Mouse (Mus musculus) liver, embryonic 12.5 days (tissue): ENCODE measurements at regions not wholly inside any gene's neighbourhood (a gene's known extent, or its start where the extent isn't known, plus 50 kb on each side); places are given as distances from the start of the nearest gene placed in this dataset.

Experiments used
- ATAC-seq: fragments of 200-750 bp; cut with Nextera tagmentation; 2 replicates; pipeline ENCODE4 v1.8.0; 2017; ENCODE audit warnings: moderate number of reproducible peaks, mild to moderate bottlenecking, moderate library complexity
- H3K27ac ChIP-seq: fragments of 300-500 bp; sonication (generic); 2 replicates; pipeline ENCODE4 v1.5.1; 2016; ENCODE audit warnings: mild to moderate bottlenecking
- H3K27me3 ChIP-seq: fragments of 300-500 bp; sonication (generic); replicated peaks from 2 replicates; pipeline ENCODE4 v1.6.1; 2016; ENCODE audit warnings: mild to moderate bottlenecking, moderate library complexity
- H3K36me3 ChIP-seq: fragments of 300-500 bp; sonication (generic); 2 replicates; pipeline ENCODE4 v1.6.1; 2016; ENCODE audit warnings: mild to moderate bottlenecking, moderate library complexity
- H3K4me1 ChIP-seq: fragments of 300-500 bp; sonication (generic); 2 replicates; pipeline ENCODE4 v1.6.1; 2016
- H3K4me2 ChIP-seq: fragments of 300-500 bp; sonication (generic); 2 replicates; pipeline ENCODE4 v1.6.1; 2016; ENCODE audit warnings: mild to moderate bottlenecking, moderate library complexity
- H3K4me3 ChIP-seq: fragments of 300-500 bp; sonication (generic); 2 replicates; pipeline ENCODE4 v1.5.1; 2016; ENCODE audit warnings: mild to moderate bottlenecking, moderate library complexity
- H3K9ac ChIP-seq: fragments of 300-500 bp; sonication (generic); 2 replicates; pipeline ENCODE4 v1.6.1; 2016; ENCODE audit warnings: mild to moderate bottlenecking, moderate library complexity
- H3K9me3 ChIP-seq: fragments of 300-500 bp; sonication (generic); replicated peaks from 2 replicates; pipeline ENCODE4 v1.6.1; 2016; ENCODE audit warnings: mild to moderate bottlenecking, moderate library complexity
- WGBS: fragments of 180-500 bp; shearing (Covaris S2); methylation state at CpG from one replicate; pipeline ENCODE4 v1.1.7; 2016; ENCODE audit not compliant: insufficient replicate concordance; 5-methylcytosine and 5-hydroxymethylcytosine counted together

DNA sequence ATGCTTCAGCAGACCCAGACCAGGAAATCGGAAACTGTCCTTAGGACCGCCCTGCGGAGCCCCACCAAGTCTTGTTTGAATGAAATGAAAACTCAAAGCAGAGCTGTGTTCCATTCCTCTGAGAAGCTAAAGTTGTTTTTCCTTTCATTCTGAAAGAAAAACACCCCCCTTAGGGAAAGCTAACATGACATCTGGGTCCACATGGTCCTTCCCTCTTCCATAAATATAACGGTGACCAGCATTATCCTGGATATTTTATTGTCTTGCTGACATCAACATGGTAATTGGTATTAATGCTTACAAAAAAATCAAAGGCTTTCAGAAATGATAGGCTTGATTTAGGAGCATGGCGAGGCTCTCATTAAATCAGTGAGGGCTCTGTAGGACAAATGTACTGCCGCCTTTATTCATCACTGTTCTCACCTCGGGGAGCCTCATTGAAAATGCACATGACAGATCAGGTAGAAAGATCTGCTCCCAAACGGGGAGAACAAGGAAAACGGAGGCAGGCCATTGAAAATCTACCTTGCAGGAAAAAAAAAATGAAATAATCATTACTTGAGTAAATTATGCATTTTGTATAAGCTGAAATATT lies 381.0 kb upstream of the Klf12 start:
- 54% methylated on average over 9 of the region's 9 CpGs for WGBS

DNA sequence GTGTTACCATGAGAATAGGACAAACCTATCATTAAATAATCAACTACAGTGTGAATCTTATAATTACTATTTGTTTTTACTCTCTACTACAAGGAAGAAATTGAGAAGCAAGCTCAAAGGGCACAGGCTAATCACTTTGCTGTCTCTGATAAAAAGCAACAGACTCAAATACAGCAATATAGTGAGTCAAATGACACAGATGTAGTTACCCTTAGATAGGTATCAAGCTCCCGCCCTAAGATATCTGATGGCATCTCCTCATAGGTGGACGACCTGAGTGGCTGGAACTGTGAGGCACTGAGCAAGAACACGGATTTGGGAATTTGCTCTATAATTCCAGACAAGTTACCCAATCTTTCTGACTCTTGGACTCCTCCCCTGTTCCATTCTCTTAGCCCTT lies 379.7 kb upstream of the Klf12 start:
- no peak for ATAC-seq
- H3K9ac ChIP-seq = no peak overlapping the region
- 69% methylated on average over 3 of the region's 3 CpGs for WGBS
- H3K9me3 ChIP-seq = no peaks in the 10 kb centered on the region
- H3K27me3 ChIP-seq = no peaks in the 10 kb centered on the region
- no peak overlapping the region for H3K4me3 ChIP-seq
- no peaks in the 10 kb centered on the region for H3K36me3 ChIP-seq
- no peak overlapping the region for H3K4me2 ChIP-seq
- no peak overlapping the region for H3K27ac ChIP-seq
- no peaks in the 10 kb centered on the region for H3K4me1 ChIP-seq

More for the DNA sequence above, 381.0 kb upstream of the Klf12 start:
- Histone ChIP-seq H3K36me3 (no peaks in the 10 kb centered on the region), H3K9me3 (no peaks in the 10 kb centered on the region), H3K27ac (no peak overlapping the region), H3K9ac (no peak overlapping the region), H3K4me1 (no peaks in the 10 kb centered on the region), H3K27me3 (no peaks in the 10 kb centered on the region), H3K4me3 (no peak overlapping the region), H3K4me2 (no peak overlapping the region)
- ATAC-seq = no peak

DNA sequence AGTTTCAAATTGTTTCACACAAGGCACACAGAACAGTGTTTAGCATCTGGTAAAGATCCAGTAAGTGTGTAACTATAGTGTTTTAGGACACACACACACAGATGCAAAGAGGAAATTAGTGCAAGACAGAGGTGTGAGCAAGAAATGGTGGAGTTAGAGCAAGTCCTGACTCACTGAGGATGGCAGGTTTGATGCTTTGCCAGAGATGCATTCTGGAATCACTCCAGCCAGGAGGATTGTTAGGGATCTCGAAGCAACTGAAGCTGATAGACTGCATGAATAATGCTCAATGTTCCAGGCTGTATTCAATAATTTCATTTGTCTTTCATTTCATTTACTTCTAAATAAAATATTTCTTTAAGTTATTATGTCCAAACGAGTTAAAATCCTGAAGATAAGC lies 357.6 kb upstream of the Klf12 start:
- Histone ChIP-seq H3K4me1 (no peaks in the 10 kb centered on the region), H3K9ac (no peak overlapping the region), H3K9me3 (no peaks in the 10 kb centered on the region), H3K4me3 (no peak overlapping the region), H3K4me2 (no peak overlapping the region), H3K27me3 (no peaks in the 10 kb centered on the region), H3K36me3 (no peaks in the 10 kb centered on the region), H3K27ac (no peak overlapping the region)
- ATAC-seq = no peak
- 54% methylated on average over 2 of the region's 2 CpGs for WGBS

DNA sequence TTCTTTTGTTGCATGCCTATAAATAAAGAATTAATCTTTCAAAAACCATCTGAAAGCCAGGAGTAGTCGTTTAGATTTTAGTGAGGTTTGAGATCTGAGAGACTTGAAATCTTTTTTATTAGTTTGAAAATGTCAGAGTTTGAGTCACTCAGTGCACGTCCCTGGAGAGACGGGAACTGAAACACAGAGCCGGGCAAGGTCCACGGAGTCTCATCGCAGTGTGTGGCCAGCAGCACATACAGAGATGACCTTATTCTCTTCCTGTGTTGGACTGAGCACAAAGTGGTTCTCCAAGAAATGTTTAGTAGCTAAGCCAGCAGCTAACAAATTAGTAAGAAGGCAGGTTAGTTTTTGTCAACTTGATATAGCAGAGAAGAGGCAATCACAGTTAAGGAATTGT lies 350.0 kb upstream of the Klf12 start:
- Histone ChIP-seq H3K36me3 (no peaks in the 10 kb centered on the region), H3K27ac (no peak overlapping the region), H3K4me3 (no peak overlapping the region), H3K4me2 (no peak overlapping the region), H3K9me3 (no peaks in the 10 kb centered on the region), H3K4me1 (no peaks in the 10 kb centered on the region), H3K9ac (no peak overlapping the region), H3K27me3 (no peaks in the 10 kb centered on the region)
- 70% methylated on average over 6 of the region's 6 CpGs for WGBS
- ATAC-seq = no peak

DNA sequence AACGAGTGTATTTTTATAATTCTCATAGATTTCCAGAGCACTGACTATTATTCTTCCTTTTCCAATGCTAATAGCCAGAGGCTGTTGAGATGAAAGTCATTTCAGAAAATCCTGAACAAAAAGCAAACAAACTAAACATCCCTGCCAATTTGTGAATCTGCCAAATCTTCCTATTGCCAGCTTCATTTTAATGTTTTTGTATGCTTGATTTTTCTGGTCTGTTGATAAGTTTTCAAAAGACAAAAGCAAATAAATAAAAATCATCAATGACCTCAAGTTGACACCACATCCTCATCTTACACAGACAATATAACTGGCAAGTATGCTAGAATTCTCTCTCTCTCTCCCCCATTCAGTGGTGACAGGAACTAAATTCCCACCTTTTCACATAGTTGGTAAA lies 347.2 kb upstream of the Klf12 start:
- Histone ChIP-seq H3K27me3 (no peaks in the 10 kb centered on the region), H3K27ac (no peak overlapping the region), H3K4me1 (no peaks in the 10 kb centered on the region), H3K4me3 (no peak overlapping the region), H3K9ac (no peak overlapping the region), H3K9me3 (no peaks in the 10 kb centered on the region), H3K36me3 (no peaks in the 10 kb centered on the region), H3K4me2 (no peak overlapping the region)
- ATAC-seq = no peak
- 44% methylated on average over 1 of the region's 1 CpGs for WGBS

DNA sequence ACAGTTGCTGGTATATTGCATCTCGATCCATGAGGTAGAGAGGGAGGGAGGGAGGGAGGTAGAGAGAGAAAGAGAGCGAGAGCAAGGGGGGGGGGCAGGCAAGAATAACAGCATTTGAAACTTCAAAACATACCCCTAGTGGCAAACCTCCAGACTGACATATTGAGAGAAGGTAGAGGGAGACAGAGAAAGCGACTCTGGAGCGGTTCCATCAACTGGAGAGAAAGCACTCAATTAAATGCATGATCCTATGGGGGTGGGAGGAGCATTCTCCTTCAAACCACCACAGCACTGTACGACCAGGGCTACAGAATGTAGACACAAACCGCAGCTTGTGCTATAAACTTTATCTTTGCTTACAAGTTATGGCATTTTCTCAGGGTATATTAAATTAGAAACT lies 345.7 kb upstream of the Klf12 start:
- H3K36me3 ChIP-seq = no peaks in the 10 kb centered on the region
- H3K9ac ChIP-seq = no peak overlapping the region
- H3K4me2 ChIP-seq = no peak overlapping the region
- no peaks in the 10 kb centered on the region for H3K27me3 ChIP-seq
- H3K4me1 ChIP-seq = no peaks in the 10 kb centered on the region
- H3K27ac ChIP-seq = no peak overlapping the region
- WGBS = 46% methylated on average over 6 of the region's 6 CpGs
- H3K4me3 ChIP-seq = no peak overlapping the region
- H3K9me3 ChIP-seq = no peaks in the 10 kb centered on the region
- ATAC-seq = no peak

DNA sequence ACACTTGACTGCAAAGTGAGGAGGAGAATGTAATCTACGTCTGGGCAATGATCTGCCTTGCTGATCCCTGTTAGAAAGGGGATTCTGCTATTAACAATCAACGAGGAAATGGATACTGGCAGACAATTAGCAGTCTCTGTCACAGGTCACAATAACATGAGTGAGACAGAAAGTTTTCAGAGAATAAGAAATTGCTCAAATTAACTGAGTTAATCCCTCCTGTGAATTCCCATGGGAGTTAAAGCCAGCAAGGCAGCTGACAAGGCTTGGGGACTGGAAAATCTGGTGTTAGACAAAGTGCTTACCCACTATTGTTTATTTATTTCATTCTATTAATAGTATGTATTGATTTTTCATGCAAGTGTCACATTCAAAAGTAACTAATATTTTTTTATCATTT lies 343.0 kb upstream of the Klf12 start:
- H3K4me1 ChIP-seq = no peaks in the 10 kb centered on the region
- no peak for ATAC-seq
- H3K9me3 ChIP-seq = no peaks in the 10 kb centered on the region
- no peak overlapping the region for H3K4me3 ChIP-seq
- 43% methylated on average over 2 of the region's 2 CpGs for WGBS
- no peak overlapping the region for H3K27ac ChIP-seq
- H3K27me3 ChIP-seq = no peaks in the 10 kb centered on the region
- no peaks in the 10 kb centered on the region for H3K36me3 ChIP-seq
- H3K9ac ChIP-seq = no peak overlapping the region
- H3K4me2 ChIP-seq = no peak overlapping the region

DNA sequence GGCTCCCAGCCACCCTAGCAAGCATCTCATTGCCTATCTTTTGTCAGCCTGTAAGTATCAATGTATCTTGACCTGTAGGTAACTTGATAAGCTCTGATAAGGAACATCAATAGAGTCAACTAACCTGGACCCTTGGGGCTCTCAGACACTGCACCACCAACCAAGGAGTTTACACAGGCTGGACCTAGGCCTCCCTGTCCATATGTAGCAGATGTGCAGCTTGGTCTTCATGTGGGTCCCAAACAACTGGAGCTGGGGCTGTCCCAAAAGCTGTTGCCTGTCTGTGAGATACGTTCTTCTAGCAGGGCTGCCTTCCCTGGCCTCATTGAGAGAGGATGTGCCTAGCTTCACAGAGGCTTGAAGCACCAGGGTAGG lies 335.2 kb upstream of the Klf12 start:
- H3K4me1 ChIP-seq = no peaks in the 10 kb centered on the region
- no peaks in the 10 kb centered on the region for H3K27me3 ChIP-seq
- H3K9ac ChIP-seq = no peak overlapping the region
- no peak overlapping the region for H3K4me3 ChIP-seq
- no peak for ATAC-seq
- WGBS = 42% methylated on average over 1 of the region's 1 CpGs
- no peak overlapping the region for H3K4me2 ChIP-seq
- no peaks in the 10 kb centered on the region for H3K9me3 ChIP-seq
- no peaks in the 10 kb centered on the region for H3K36me3 ChIP-seq
- no peak overlapping the region for H3K27ac ChIP-seq

DNA sequence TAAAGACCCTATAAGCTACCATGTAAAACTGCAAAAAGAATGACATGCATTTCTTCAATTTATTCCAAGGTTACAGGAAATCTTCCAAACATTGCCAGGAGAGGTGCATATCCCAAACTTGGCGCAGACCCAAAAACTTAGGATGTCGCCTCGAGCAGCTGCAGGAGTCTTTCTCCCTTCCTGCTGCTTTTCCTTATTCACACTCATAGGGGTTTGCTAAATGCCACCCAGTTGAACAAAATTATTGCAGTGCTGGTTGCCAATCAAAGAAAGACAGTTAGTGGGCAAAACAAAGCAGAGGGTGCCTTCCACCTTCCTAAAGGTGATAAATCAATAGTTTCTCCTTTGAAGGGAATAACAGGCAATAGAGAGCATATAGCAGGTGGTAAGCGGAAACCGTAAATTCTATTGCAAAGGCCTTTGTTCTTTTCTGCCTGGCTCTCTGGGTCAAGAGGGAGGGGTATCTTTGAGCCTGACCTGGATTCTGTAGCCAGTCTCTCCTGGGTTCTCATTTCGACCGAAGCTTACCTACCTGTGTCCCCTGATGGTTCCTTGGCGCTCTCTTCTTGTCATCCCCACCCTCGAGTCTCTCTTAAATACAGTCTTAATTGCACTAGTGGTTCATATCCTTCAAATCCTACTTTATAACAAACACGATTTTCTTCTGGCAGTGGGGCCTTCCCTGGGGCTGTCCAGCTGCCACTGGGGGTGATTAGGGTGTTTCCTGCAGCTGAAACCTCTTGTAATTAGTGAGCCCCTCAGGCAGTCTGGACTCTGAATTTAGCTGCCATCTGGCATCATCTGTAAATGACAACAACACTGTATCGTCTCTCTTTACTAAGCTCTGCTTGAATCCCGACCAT lies 334.5 kb upstream of the Klf12 start:
- WGBS = 70% methylated on average over 12 of the region's 12 CpGs

DNA sequence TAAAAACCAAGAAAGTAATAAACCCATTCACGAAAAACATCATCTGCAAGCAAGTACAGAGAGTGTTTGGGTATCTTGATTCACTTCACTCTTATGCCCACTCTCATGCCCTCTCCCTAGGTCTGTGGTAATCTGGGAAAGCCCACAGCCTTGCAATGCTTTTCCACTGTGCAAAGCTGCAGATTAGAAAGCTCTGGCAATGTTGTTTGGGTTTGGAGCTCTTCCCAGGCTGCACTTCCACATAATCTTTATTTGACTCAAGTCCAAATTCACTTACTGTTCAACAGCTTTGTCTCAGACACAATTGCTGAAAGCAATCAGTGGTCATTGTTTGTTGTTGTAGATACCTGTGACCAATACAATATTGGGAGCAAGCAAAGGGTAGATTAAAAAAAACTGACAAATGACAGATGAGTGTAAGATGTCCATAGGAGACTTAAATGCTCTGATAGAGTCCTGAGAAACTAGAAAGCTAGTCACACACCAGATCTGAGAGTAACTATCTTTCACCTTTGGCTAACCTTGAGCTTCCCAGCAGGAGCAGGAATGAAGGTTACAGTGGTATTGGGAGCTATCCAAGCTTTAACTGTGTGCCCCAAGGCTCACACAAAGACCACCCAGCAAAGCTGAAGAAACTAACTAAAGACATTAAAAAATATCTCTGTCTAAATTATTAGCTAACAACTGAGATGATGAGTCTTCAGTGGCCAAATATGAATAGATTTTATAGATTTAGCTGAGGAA lies 325.7 kb upstream of the Klf12 start:
- no peak overlapping the region for H3K9ac ChIP-seq
- H3K36me3 ChIP-seq = no peaks in the 10 kb centered on the region
- H3K4me3 ChIP-seq = no peak overlapping the region
- no peaks in the 10 kb centered on the region for H3K9me3 ChIP-seq
- no peaks in the 10 kb centered on the region for H3K4me1 ChIP-seq
- H3K27ac ChIP-seq = no peak overlapping the region
- H3K4me2 ChIP-seq = no peak overlapping the region
- WGBS = 59% methylated on average over 1 of the region's 1 CpGs
- no peak for ATAC-seq
- H3K27me3 ChIP-seq = no peaks in the 10 kb centered on the region

More for the DNA sequence above, 334.5 kb upstream of the Klf12 start:
- no peaks in the 10 kb centered on the region for H3K4me1 ChIP-seq
- H3K4me3 ChIP-seq = no peak overlapping the region
- H3K36me3 ChIP-seq = no peaks in the 10 kb centered on the region
- no peaks in the 10 kb centered on the region for H3K9me3 ChIP-seq
- H3K4me2 ChIP-seq = no peak overlapping the region
- H3K9ac ChIP-seq = no peak overlapping the region
- no peak overlapping the region for H3K27ac ChIP-seq
- no peaks in the 10 kb centered on the region for H3K27me3 ChIP-seq
- no peak for ATAC-seq

DNA sequence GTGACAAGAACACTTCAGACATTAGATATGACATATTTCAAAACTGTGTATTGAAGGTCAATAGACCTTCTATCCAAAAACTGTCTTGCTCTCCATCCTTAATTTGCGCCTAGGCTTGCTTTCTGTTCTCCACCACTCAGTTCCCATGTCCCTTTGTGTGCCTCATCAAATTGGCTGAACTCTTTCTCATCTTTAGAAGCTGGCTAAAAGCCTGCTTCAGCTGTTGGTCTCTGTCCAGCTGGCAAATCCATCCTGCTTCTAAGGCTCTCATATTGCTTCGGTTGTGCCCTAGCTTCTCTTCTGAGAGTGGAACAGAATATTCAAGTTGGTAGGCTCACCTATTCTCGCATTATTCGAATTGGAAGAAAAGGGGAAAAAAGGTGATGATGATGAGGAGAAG lies 322.6 kb upstream of the Klf12 start:
- H3K4me3 ChIP-seq = no peak overlapping the region
- WGBS = 65% methylated on average over 4 of the region's 4 CpGs
- no peak overlapping the region for H3K9ac ChIP-seq
- ATAC-seq = no peak
- H3K4me2 ChIP-seq = no peak overlapping the region
- H3K36me3 ChIP-seq = no peaks in the 10 kb centered on the region
- H3K4me1 ChIP-seq = no peaks in the 10 kb centered on the region
- no peaks in the 10 kb centered on the region for H3K27me3 ChIP-seq
- no peaks in the 10 kb centered on the region for H3K9me3 ChIP-seq
- no peak overlapping the region for H3K27ac ChIP-seq

DNA sequence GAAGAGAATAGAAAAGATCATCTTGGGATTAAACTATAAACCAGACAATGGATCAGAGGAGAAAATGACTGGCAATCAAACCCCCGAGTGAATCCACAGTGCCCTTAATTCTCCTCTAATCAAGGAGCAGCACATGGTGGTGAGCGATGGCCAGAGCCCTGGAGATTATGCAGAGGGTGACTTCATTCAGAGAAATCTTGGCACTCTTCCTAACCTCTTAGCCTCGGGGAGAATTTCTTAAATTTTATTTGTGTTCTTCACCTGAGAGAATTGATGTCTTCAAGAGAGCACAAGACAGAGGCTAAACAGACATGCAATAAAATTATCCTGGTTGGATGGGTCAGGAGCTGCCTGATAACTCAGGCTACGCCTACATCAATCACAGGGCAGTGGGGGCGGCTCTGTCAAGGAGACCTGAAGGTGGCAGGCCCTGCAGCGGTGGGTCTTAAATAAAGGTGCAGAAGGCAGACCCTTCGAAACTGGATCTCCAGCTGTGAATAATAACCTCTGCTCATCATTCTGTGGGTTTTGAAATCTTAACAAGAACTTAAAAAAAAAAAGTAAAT lies 316.5 kb upstream of the Klf12 start:
- no peaks in the 10 kb centered on the region for H3K27me3 ChIP-seq
- WGBS = 49% methylated on average over 7 of the region's 7 CpGs
- no peaks in the 10 kb centered on the region for H3K4me1 ChIP-seq

More for the DNA sequence above, 316.5 kb upstream of the Klf12 start:
- Histone ChIP-seq H3K9ac (no peak overlapping the region), H3K27ac (no peak overlapping the region), H3K4me3 (no peak overlapping the region), H3K4me2 (no peak overlapping the region), H3K36me3 (no peaks in the 10 kb centered on the region), H3K9me3 (no peaks in the 10 kb centered on the region)
- no peak for ATAC-seq
